Mouse (Mus musculus) megakaryocyte, embryonic 14.5 days (primary cell): Measurements from ENCODE around the gene Pgc. TPM values are rescaled to one million over a fixed set of nuclear protein-coding genes. Genes with fewer than 3 reads are reported as not detected.
A peak's percentile ranks its signal among the peaks of the same experiment; 100 is the strongest.

ENCODE experiments used
- H3K27me3 ChIP-seq: replicated peaks from 2 replicates; pipeline ENCODE3; 2012; ENCODE audit warnings: inconsistent platforms
- H3K36me3 ChIP-seq: replicated peaks from 2 replicates; pipeline ENCODE3; 2012; ENCODE audit warnings: low read length, inconsistent platforms, mixed read lengths
- H3K4me1 ChIP-seq: 2 replicates; pipeline ENCODE4 v1.6.1; 2012; ENCODE audit warnings: inconsistent platforms
- H3K4me3 ChIP-seq: replicated peaks from 2 replicates; pipeline ENCODE3; 2012; ENCODE audit warnings: moderate library complexity, mild to moderate bottlenecking, inconsistent platforms
- H3K9me3 ChIP-seq: 2 replicates; pipeline ENCODE4 v1.6.1; 2012; ENCODE audit warnings: inconsistent platforms
- FLI1 ChIP-seq: IDR thresholded peaks from 2 replicates; pipeline ENCODE4 v1.6.1; 2012; ENCODE audit warnings: low read length, inconsistent platforms, mixed read lengths
- GATA1 ChIP-seq: IDR thresholded peaks from 3 replicates; pipeline ENCODE4 v1.6.1; 2012; ENCODE audit warnings: mixed read lengths, low read length, inconsistent platforms, borderline replicate concordance
- polyA plus RNA-seq: library from polyadenylated mRNA; stranded (reverse); fragments of >175 nt; gene quantifications from 2 replicates; pipeline ENCODE4 v1.2.3, GENCODE M21; 2012; ENCODE audit warnings: low replicate concordance; ENCODE audit not compliant: insufficient read depth

Pgc gene
- polyA plus RNA-seq, 1 experiment, result not detected

- Histone ChIP-seq H3K27me3 (peaks cover 75% of the 10 kb centered on the region), H3K4me1 (peaks cover 9% of the 10 kb centered on the region), H3K9me3 (no peaks in the 10 kb centered on the region), H3K4me3 (no peak overlapping the region), H3K36me3 (no peaks in the 10 kb centered on the region)
- no peak for TF ChIP-seq GATA1
- no peak for TF ChIP-seq FLI1
Measured at GRCm38 (mm10) chr17:47708972-47709371, 17.7 kb upstream of the Pgc start.

GRCm38 (mm10) chr17:47710036-47710435 lies 16.6 kb upstream of the Pgc start:
- Histone ChIP-seq H3K36me3 (no peaks in the 10 kb centered on the region), H3K27me3 (peaks cover 71% of the 10 kb centered on the region), H3K4me1 (peaks cover 9% of the 10 kb centered on the region), H3K4me3 (no peak overlapping the region), H3K9me3 (no peaks in the 10 kb centered on the region)
- TF ChIP-seq FLI1 (no peak), GATA1 (no peak)

GRCm38 (mm10) chr17:47711883-47712282 lies 14.8 kb upstream of the Pgc start:
- no peak for TF ChIP-seq GATA1
- no peak for TF ChIP-seq FLI1
- H3K4me3 ChIP-seq, result no peak overlapping the region
- H3K9me3 ChIP-seq, result no peaks in the 10 kb centered on the region
- H3K4me1 ChIP-seq, result peaks cover 18% of the 10 kb centered on the region
- H3K27me3 ChIP-seq, result peaks cover 66% of the 10 kb centered on the region
- H3K36me3 ChIP-seq, result no peaks in the 10 kb centered on the region

GRCm38 (mm10) chr17:47712889-47713571 lies 13.6 kb upstream of the Pgc start:
- H3K9me3 ChIP-seq, result no peaks in the 10 kb centered on the region
- H3K4me3 ChIP-seq, result no peak overlapping the region
- TF ChIP-seq FLI1 (no peak), GATA1 (no peak)
- peaks cover 18% of the 10 kb centered on the region for H3K4me1 ChIP-seq
- H3K27me3 ChIP-seq, result peaks cover 59% of the 10 kb centered on the region
- no peaks in the 10 kb centered on the region for H3K36me3 ChIP-seq

- Histone ChIP-seq H3K27me3 (peaks cover 62% of the 10 kb centered on the region), H3K36me3 (no peaks in the 10 kb centered on the region), H3K4me3 (no peak overlapping the region), H3K9me3 (no peaks in the 10 kb centered on the region), H3K4me1 (peaks cover 10% of the 10 kb centered on the region)
- TF ChIP-seq GATA1, result no peak
- TF ChIP-seq FLI1, result no peak
Measured at GRCm38 (mm10) chr17:47715037-47715436, 11.6 kb upstream of the Pgc start.

GRCm38 (mm10) chr17:47721183-47721582 lies 5.5 kb upstream of the Pgc start:
- Histone ChIP-seq H3K36me3 (no peaks in the 10 kb centered on the region), H3K27me3 (peaks cover 43% of the 10 kb centered on the region), H3K9me3 (no peaks in the 10 kb centered on the region), H3K4me3 (no peak overlapping the region), H3K4me1 (peaks cover 8% of the 10 kb centered on the region)
- TF ChIP-seq FLI1, result no peak
- no peak for TF ChIP-seq GATA1

GRCm38 (mm10) chr17:47730633-47731575 lies 4.3 kb downstream of the Pgc start:
- peaks cover 68% of the 10 kb centered on the region for H3K27me3 ChIP-seq
- no peaks in the 10 kb centered on the region for H3K36me3 ChIP-seq
- TF ChIP-seq FLI1, result no peak
- no peak for TF ChIP-seq GATA1
- H3K9me3 ChIP-seq, result no peaks in the 10 kb centered on the region
- H3K4me3 ChIP-seq, result no peak overlapping the region
- H3K4me1 ChIP-seq, result peaks cover 4% of the 10 kb centered on the region; the same call in 1 of the 2 replicates

GRCm38 (mm10) chr17:47735553-47736100 lies 9.0 kb downstream of the Pgc start:
- TF ChIP-seq GATA1, result no peak
- TF ChIP-seq FLI1, result no peak

GRCm38 (mm10) chr17:47736856-47737255 lies 10.2 kb downstream of the Pgc start, which contains the start of gene Tfeb:
TSS of gene Tfeb (plus strand) at chr17:47737030.
- H3K4me3 ChIP-seq, result peak within 1 kb of the TSS; percentile 96
- TF ChIP-seq GATA1, result no peak
- no peak for TF ChIP-seq FLI1
- no peaks in the 10 kb centered on the region for H3K36me3 ChIP-seq
- H3K9me3 ChIP-seq, result no peaks in the 10 kb centered on the region
- peaks cover 69% of the 10 kb centered on the region for H3K27me3 ChIP-seq
- H3K4me1 ChIP-seq, result peaks cover 28% of the 10 kb centered on the region

More at GRCm38 (mm10) chr17:47735553-47736100, 9.0 kb downstream of the Pgc start:
- Histone ChIP-seq H3K4me3 (no peak overlapping the region), H3K27me3 (peaks cover 60% of the 10 kb centered on the region), H3K36me3 (no peaks in the 10 kb centered on the region), H3K4me1 (peaks cover 28% of the 10 kb centered on the region), H3K9me3 (no peaks in the 10 kb centered on the region)
